Mouse (Mus musculus) adrenal gland, adult 2 months (tissue): ENCODE measurements around the gene 9330182O14Rik. TPM values are rescaled to one million over a fixed set of nuclear protein-coding genes. Genes with fewer than 3 reads are reported as not detected.

Experiments
- microRNA-seq, 2 experiments: library from miRNA; unstranded; fragments of <30 nt; microRNA quantifications; one replicate each; pipeline ENCODE4 v1.2.0; 2021
- polyA plus RNA-seq: library from polyadenylated mRNA; depleted of rRNA; stranded (reverse); fragments of >200 nt; gene quantifications from 2 replicates; pipeline ENCODE4 v1.2.3, GENCODE M21; 2012
- total RNA-seq, 2 experiments: library from RNA; stranded (reverse); gene quantifications; 2 replicates each; pipeline ENCODE4 v1.2.3; 2021

Gene 9330182O14Rik
- total and polyA plus RNA-seq, 3 experiments: 0.55 TPM; not detected in 2

Small RNA genes lying within 50 kb of the gene (microRNA-seq; reads per million reads assigned to microRNA genes)
- 0 reads per million in 2 experiments for gene Gm25958
